Mouse (Mus musculus) limb, embryonic 14.5 days (tissue): ENCODE measurements around the gene Mmp20. TPM values are rescaled to one million over a fixed set of nuclear protein-coding genes. Genes with fewer than 3 reads are reported as not detected.

Experiments
- ATAC-seq: fragments of 200-750 bp; cut with Nextera tagmentation; 2 replicates; pipeline ENCODE4 v1.8.0; 2017; ENCODE audit warnings: low read depth, moderate number of reproducible peaks, moderate TSS enrichment; ENCODE audit not compliant: low FRiP score
- DNase-seq: peaks from one replicate; pipeline ENCODE4 v3.0.0-alpha.2; 2015; ENCODE audit warnings: low spot score
- H3K27ac ChIP-seq: fragments of 300-500 bp; sonication (generic); replicated peaks from 2 replicates; pipeline ENCODE4 v1.5.1; 2014; ENCODE audit warnings: low read depth, mild to moderate bottlenecking, low read length, moderate library complexity, mixed read lengths
- H3K27me3 ChIP-seq: fragments of 300-500 bp; sonication (generic); 2 replicates; pipeline ENCODE4 v1.6.1; 2014; ENCODE audit warnings: low read length, mixed read lengths; ENCODE audit not compliant: control insufficient read depth, insufficient read depth
- H3K36me3 ChIP-seq: fragments of 300-500 bp; sonication (generic); 2 replicates; pipeline ENCODE4 v1.6.1; 2014; ENCODE audit warnings: mild to moderate bottlenecking, low read length, moderate library complexity, mixed read lengths; ENCODE audit not compliant: control insufficient read depth, insufficient read depth
- H3K4me1 ChIP-seq: fragments of 300-500 bp; sonication (generic); 2 replicates; pipeline ENCODE4 v1.6.1; 2014; ENCODE audit warnings: antibody characterized with exemption, low read length, mixed read lengths; ENCODE audit not compliant: control insufficient read depth, insufficient read depth
- H3K4me2 ChIP-seq: fragments of 300-500 bp; sonication (generic); replicated peaks from 2 replicates; pipeline ENCODE4 v1.6.1; 2014; ENCODE audit warnings: low read depth, mild to moderate bottlenecking, low read length, moderate library complexity; ENCODE audit not compliant: severe bottlenecking
- H3K4me3 ChIP-seq: fragments of 300-500 bp; sonication (generic); replicated peaks from 2 replicates; pipeline ENCODE4 v1.5.1; 2014; ENCODE audit warnings: low read length
- H3K9ac ChIP-seq: fragments of 300-500 bp; sonication (generic); 2 replicates; pipeline ENCODE4 v1.6.1; 2014; ENCODE audit warnings: mild to moderate bottlenecking, low read depth, low read length, moderate library complexity; ENCODE audit not compliant: severe bottlenecking
- H3K9me3 ChIP-seq: fragments of 300-500 bp; sonication (generic); 2 replicates; pipeline ENCODE4 v1.6.1; 2016; ENCODE audit warnings: low read length; ENCODE audit not compliant: control insufficient read depth
- POLR2A ChIP-seq: fragments of 200-500 bp; IDR thresholded peaks from 2 replicates; pipeline ENCODE4 v1.8.0; 2012; ENCODE audit warnings: inconsistent platforms, mild to moderate bottlenecking, moderate library complexity, borderline replicate concordance; ENCODE audit not compliant: insufficient read depth, insufficient read length; ENCODE audit errors: extremely low read depth
- WGBS: fragments of 180-500 bp; shearing (Covaris S2); extraction: QIAGEN DNeasy Blood & Tissue Kit; methylation state at CpG from one replicate; pipeline ENCODE4 v1.1.7; 2014; 5-methylcytosine and 5-hydroxymethylcytosine counted together
- polyA plus RNA-seq, 2 experiments: library from polyadenylated mRNA; depleted of rRNA in 1 of 2; stranded (reverse) in 1 of 2; unstranded in 1 of 2; fragments of >200 nt; fragmentation: Nextera tagmentation in 1 of 2; extraction: Ambion mirVana in 1 of 2; gene quantifications; 2 replicates each; pipeline versions ENCODE4 v1.2.1 to v1.2.3; 2012 to 2014

Mmp20 gene
- polyA plus RNA-seq, 2 experiments, result 0.08 TPM; not detected in 1

DNA sequence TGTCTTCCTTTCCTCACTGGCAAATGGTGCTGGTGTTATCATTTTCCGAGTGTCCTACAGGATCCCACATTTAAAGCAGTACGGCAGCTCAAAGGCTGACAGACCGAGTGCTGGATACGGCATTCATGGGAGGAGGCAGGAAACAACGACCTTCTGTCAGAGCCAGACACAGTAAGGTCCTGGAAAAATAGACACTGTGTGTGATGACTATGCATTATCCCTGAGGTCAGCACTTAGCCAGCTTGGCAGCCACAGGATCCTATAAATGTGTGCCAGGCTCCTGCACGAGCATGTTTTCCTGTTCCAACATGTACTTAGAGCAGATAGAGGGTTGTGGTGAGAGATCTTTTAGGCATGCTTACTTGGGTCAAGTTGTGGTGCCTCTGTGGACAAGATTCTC lies 24.0 kb upstream of the Mmp20 start:
- no peaks in the 10 kb centered on the region for H3K4me1 ChIP-seq
- 68% methylated on average over 6 of the region's 6 CpGs for WGBS
- DNase-seq (no peak), ATAC-seq (no peak)
- no peaks in the 10 kb centered on the region for H3K27me3 ChIP-seq
- no peak overlapping the region for H3K4me2 ChIP-seq
- TF ChIP-seq POLR2A, result no peak
- H3K27ac ChIP-seq, result no peak overlapping the region
- no peaks in the 10 kb centered on the region for H3K36me3 ChIP-seq
- no peaks in the 10 kb centered on the region for H3K9me3 ChIP-seq
- H3K9ac ChIP-seq, result no peak overlapping the region
- no peak overlapping the region for H3K4me3 ChIP-seq

GRCm38 (mm10) chr9:7605638-7606037 lies 22.4 kb upstream of the Mmp20 start:
- 88% methylated on average over 12 of the region's 12 CpGs for WGBS
- no peak for ATAC-seq
- Histone ChIP-seq H3K27ac (no peak overlapping the region), H3K36me3 (no peaks in the 10 kb centered on the region), H3K4me2 (no peak overlapping the region), H3K27me3 (no peaks in the 10 kb centered on the region), H3K9me3 (no peaks in the 10 kb centered on the region), H3K9ac (no peak overlapping the region), H3K4me3 (no peak overlapping the region), H3K4me1 (no peaks in the 10 kb centered on the region)
- TF ChIP-seq POLR2A, result no peak
- DNase-seq, result no peak

- no peak for ATAC-seq
- DNase-seq, result no peak
- H3K36me3 ChIP-seq, result no peaks in the 10 kb centered on the region
- no peaks in the 10 kb centered on the region for H3K9me3 ChIP-seq
- H3K4me2 ChIP-seq, result no peak overlapping the region
- 77% methylated on average over 3 of the region's 3 CpGs for WGBS
- H3K9ac ChIP-seq, result no peak overlapping the region
- no peaks in the 10 kb centered on the region for H3K4me1 ChIP-seq
- no peak overlapping the region for H3K4me3 ChIP-seq
- TF ChIP-seq POLR2A, result no peak
- H3K27me3 ChIP-seq, result no peaks in the 10 kb centered on the region
- H3K27ac ChIP-seq, result no peak overlapping the region
Measured at GRCm38 (mm10) chr9:7622582-7622981, 5.4 kb upstream of the Mmp20 start.

DNA sequence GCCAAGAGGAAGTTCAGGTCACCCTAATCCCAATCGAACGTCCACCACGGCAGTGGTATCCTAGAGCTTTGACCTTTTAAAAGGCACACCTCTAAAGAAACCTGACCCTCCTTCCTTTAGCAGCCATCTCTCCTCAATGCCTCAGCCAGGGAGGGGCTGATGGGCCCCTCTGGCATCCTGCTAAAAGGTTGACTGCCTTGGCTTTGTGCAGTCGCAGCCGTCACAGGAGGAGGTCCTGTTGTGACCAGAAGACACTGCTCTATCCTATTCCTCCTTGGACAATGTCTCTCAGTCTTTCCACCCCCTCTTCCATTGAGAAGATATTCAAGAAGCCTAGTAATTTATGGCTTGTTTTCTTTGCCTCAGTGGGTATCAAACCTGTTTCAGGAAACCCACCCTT lies 5.9 kb downstream of the Mmp20 start:
- ATAC-seq, result no peak
- H3K27ac ChIP-seq, result no peak overlapping the region
- no peak overlapping the region for H3K4me2 ChIP-seq
- H3K27me3 ChIP-seq, result no peaks in the 10 kb centered on the region
- H3K9me3 ChIP-seq, result no peaks in the 10 kb centered on the region
- 30% methylated on average over 5 of the region's 5 CpGs for WGBS
- no peaks in the 10 kb centered on the region for H3K36me3 ChIP-seq
- no peak for TF ChIP-seq POLR2A
- H3K4me3 ChIP-seq, result no peak overlapping the region
- no peak for DNase-seq
- H3K9ac ChIP-seq, result no peak overlapping the region
- H3K4me1 ChIP-seq, result no peaks in the 10 kb centered on the region

DNA sequence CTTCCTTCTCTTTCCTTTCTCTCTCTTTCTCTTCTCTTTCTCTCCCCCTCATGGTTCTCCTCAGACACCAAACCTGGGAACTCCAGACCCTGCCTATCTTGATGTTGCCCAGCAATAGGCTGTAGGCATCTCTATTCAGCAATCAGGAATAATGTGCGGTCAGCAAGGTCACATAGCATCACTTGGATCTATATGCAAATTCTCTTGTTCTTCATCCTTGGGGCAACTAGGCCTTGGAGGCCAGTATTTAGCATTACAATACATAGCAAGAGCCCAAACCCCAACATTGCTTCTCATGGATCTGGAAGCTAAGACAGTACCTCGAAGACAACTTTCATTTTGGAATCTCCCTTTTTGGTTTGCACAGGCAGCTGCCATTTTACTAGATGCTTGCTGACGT lies 19.9 kb downstream of the Mmp20 start:
- H3K9ac ChIP-seq, result no peak overlapping the region
- H3K4me1 ChIP-seq, result no peaks in the 10 kb centered on the region
- no peaks in the 10 kb centered on the region for H3K36me3 ChIP-seq
- H3K9me3 ChIP-seq, result no peaks in the 10 kb centered on the region
- no peak overlapping the region for H3K4me3 ChIP-seq
- TF ChIP-seq POLR2A, result no peak
- no peak for DNase-seq
- H3K4me2 ChIP-seq, result no peak overlapping the region
- ATAC-seq, result no peak
- no peaks in the 10 kb centered on the region for H3K27me3 ChIP-seq
- WGBS, result 86% methylated on average over 3 of the region's 3 CpGs
- H3K27ac ChIP-seq, result no peak overlapping the region
